Mouse (Mus musculus): ENCODE data around the gene Vmn1r217.
"Not testable (repeated sequence)": the region's sequence is repeated elsewhere in the genome, so short reads cannot be mapped to it uniquely, and the experiment has no call there.

Gene Vmn1r217

GRCm38 (mm10) chr13:23118126-23118525 is at the start of gene Vmn1r217:
Vmn1r217 (minus strand) TSS chr13:23118226.
- not testable (repeated sequence) for DNase-seq (ENCODE audit: low read depth, low spot score)

DNA sequence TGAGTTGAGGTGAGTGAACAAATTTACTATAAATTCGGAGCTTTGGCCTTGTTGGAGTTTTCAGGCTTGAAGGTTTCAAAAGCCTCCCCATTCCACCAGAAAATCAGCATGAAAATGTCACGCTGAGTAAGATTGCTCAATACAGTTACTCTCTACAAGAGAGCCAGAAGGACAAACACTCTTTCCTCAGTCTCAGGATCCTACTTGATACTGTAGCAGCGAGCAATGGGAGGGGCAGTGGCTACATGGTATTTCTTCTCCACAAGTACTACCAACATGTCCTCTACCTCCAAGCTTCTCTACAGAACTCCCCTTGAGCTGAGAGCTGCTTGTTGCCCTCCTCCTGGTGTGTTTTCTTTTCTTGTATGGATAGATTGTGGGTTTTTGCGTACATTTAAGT is 48.4 kb upstream of the Vmn1r217 start:
- DNase-seq (ENCODE audit: low read depth, low spot score) = not testable (repeated sequence)

GRCm38 (mm10) chr13:23159012-23159411 is 41.0 kb upstream of the Vmn1r217 start, which contains the start of gene Vmn1r219:
Vmn1r219 (plus strand) TSS chr13:23159312.
- DNase-seq (ENCODE audit: low read depth, low spot score) = no peak

DNA sequence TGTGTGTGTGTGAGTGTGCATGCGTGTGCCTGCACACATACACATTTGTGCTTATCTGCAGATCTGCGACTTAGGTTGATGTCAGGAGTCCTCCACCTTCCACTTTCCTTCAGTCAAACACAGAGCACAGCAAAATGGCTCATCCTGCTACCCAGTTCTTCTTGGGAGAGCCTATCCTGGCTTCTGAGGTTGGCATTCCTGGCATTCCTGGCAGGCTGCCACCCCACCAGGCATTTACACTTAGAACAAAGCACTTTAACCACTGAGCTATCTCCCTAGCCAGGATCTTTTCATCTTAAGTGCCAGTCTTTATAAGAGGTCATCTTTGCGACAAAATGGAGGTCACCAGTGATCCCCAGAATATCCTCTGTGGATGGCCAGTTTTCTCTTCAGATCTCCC is 39.8 kb upstream of the Vmn1r217 start:
- peak; percentile 77 for DNase-seq (ENCODE audit: low read depth, low spot score)

DNA sequence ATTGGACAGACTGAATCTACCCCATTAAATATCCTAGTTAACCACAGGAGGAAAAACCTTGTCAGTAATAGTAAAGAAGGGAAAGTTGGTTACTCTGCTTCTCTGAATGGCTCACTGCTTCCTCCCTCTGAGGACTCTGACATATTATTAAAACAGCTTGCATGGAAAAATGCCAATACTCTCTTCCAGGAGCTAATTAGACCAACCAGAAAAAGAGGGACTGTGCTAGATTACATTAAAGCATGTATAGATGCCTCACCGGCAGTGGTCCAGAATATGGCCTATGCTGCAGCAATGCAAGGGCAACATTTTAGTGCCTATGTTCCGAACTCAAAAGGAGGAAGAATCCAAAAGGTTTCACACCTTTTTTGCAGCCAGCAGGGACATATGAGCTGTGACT is 20.9 kb upstream of the Vmn1r217 start:
- DNase-seq (ENCODE audit: low read depth, low spot score) = no peak

DNA sequence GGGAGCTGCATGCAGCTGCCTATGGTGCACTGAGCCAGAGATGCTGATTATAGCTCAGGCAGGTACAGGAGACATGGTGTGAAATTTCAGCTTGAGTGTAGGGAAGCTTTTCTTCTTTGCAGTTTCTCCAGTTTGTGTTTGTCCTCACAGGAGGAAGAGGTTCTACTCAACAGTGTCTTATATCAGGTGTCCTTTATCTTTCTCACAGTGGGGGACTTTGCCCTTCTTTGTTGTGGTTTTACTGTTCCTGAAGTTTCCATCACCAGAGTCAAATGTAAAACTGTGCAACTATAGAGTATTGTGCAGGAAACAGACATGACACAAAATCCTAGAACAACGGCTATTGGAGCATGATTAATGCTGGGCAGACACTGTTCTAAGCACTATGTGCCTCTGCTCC is 15.5 kb upstream of the Vmn1r217 start:
- DNase-seq (ENCODE audit: low read depth, low spot score) = peak; percentile 33

DNA sequence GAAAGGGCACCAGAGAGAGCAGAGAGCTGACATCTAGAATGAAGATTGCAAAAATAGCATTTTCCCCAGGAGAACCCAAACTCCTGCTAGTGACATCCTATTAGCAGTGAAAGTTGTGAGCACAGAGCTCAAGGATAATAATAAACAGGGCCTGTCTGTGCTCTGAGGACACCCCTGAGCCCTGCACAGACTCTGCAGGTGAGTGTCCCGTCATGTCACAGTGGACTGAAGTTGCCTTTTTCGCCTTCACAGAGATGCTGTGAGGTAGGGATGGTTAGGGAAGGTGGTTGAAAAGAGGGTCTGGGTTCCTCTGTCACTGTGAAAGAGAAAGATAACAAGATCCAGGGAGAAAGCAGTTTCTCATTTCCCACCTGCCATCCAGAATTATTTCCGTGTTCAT is 15.1 kb upstream of the Vmn1r217 start, which contains the start of gene Vmn1r218:
Gene Vmn1r218 (plus strand): TSS at position 57 of the 400 bp plus-strand sequence.
- no peak for DNase-seq (ENCODE audit: low read depth, low spot score)

DNA sequence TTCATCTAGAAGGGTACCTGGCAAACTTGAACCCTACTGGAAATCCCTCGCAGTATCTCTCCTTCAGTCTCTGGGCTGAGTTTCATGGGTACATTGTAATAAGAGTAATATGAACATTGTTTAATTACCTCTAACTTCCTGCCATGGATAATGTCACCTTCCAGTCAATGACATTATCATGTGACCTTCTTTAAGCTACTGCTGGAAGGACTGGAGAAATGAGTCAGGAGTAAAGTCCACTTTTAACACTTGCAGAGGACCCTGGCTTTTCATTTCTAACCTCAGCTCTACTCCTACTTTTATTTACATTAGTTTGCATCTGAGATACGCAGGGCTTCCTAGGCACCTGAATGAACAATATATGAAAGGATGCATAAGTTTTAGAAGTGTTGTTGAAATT is 2.6 kb upstream of the Vmn1r217 start:
- DNase-seq (ENCODE audit: low read depth, low spot score) = no peak

DNA sequence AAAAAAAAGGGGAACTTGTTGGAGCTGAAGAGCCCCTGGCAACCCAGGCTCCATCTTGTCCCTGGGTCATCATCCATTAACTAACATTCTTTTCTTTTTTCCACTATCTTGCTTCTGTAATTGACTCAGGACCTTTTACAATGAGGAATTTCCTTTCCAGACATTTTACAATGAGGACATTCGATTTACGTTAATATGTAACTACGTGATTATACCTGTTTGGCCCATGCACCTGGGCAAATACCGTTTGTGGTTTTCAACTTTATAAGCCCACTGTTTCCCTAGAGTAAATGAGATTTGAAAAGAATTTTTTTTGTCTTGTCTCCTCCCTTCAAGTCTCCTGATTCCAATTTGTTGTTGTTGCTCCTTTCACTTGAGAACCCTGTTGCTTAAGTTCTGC is 23.6 kb downstream of the Vmn1r217 start:
- DNase-seq (ENCODE audit: low read depth, low spot score) = no peak

DNA sequence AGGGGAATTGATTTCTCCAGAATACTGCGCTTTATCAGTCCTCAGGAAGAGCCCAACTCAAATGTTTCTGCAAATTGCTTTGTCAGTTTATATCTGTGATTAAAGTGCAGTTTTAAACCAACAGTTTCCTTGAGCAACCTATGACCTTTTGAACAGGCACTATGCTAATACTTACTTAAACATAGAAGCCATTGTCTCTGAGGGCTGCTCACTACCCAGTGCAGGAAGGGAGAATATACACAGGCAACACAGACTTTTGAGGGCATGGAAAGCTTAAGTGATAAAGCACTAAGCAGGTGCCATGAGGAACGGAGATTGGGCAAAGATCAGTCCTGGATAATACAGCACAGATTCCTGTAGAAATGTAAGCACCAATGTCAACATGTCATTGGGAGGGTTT is 48.7 kb downstream of the Vmn1r217 start:
- DNase-seq (ENCODE audit: low read depth, low spot score) = no peak

DNA sequence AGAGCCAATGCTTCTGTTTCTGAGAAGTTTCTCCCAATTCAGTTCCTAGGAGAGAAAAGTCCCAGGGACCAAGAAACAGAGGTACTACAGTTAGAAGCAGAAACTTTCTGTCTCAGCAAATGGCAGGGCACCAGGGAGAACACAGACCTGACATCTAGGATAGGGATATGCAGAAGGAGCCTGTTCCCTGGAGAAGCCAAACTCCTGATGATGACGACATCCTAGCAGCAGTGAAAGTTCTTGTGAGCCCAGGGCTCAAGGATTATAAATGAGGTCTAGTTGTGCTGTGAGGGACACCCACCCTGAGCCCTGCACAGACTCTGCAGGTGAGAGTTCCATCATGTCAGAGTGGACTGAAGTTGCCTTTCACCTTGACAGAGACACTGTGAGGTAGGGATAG is 50.3 kb downstream of the Vmn1r217 start, which contains the start of gene Vmn1r215:
Gene Vmn1r215 (plus strand): TSS at position 301 of the 400 bp plus-strand sequence.
- DNase-seq (ENCODE audit: low read depth, low spot score) = no peak

DNA sequence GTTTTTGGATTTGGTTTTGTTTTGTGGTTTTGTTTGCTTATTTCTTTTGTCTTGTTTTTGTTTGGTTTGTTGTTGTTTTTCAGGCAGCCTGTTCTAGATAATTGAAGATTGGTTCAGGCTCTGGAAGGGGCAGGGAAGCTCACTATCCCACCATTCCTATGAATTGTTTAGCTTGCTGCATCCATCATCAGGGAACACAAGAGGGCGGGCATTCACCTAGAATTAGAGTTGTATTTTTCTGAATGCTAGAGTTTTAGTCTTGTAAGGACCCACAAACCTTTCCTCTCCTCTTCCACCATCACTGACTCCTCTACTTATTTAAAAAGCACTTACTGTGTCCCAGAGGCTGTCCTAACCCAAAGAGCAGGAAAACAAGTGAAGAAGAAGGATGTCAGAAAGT is 60.2 kb downstream of the Vmn1r217 start:
- DNase-seq (ENCODE audit: low read depth, low spot score) = peak; percentile 18

All from ZHBTc4 (cell line).